Mouse (Mus musculus) thymus, adult 2 months (tissue): ENCODE results near the gene Hmga2. TPM values are rescaled to one million over a fixed set of nuclear protein-coding genes. Genes with fewer than 3 reads are reported as not detected.
"Not testable (repeated sequence)": the region's sequence is repeated elsewhere in the genome, so short reads cannot be mapped to it uniquely, and the experiment has no call there.

Experiments
- DNase-seq: peaks from one replicate; pipeline ENCODE4 v3.0.0; 2021
- H3K27ac ChIP-seq: fragments of 200-500 bp; 2 replicates; pipeline ENCODE4 v1.5.1; 2012; ENCODE audit warnings: low read length, control low read depth; ENCODE audit not compliant: control insufficient read depth, insufficient read depth
- H3K27me3 ChIP-seq: fragments of 200-500 bp; 2 replicates; pipeline ENCODE4 v1.6.1; 2012; ENCODE audit warnings: mild to moderate bottlenecking, low read length, moderate library complexity, mixed read lengths; ENCODE audit not compliant: control insufficient read depth, insufficient read depth
- H3K36me3 ChIP-seq: fragments of 200-500 bp; 2 replicates; pipeline ENCODE4 v1.6.1; 2012; ENCODE audit warnings: mild to moderate bottlenecking, low read length, moderate library complexity; ENCODE audit not compliant: control insufficient read depth, insufficient read depth
- H3K4me1 ChIP-seq: fragments of 200-500 bp; replicated peaks from 2 replicates; pipeline ENCODE4 v1.6.1; 2012; ENCODE audit warnings: low read length; ENCODE audit not compliant: control insufficient read depth, insufficient read depth
- H3K4me3 ChIP-seq: fragments of 200-500 bp; 2 replicates; pipeline ENCODE4 v1.5.1; 2012; ENCODE audit warnings: mild to moderate bottlenecking, low read length, control low read depth, moderate library complexity; ENCODE audit not compliant: control insufficient read depth, insufficient read depth
- CTCF ChIP-seq: fragments of 200-500 bp; IDR thresholded peaks from 2 replicates; pipeline ENCODE4 v1.5.1; 2012; ENCODE audit warnings: mild to moderate bottlenecking, control low read depth, low read length, moderate library complexity, borderline replicate concordance; ENCODE audit not compliant: control insufficient read depth, poor library complexity, insufficient read depth; ENCODE audit errors: extremely low read depth
- POLR2A ChIP-seq: fragments of 200-500 bp; IDR thresholded peaks from 2 replicates; pipeline ENCODE4 v1.6.1; 2012; ENCODE audit warnings: mild to moderate bottlenecking, low read length, control low read depth, moderate library complexity; ENCODE audit not compliant: control insufficient read depth, poor library complexity, insufficient read depth; ENCODE audit errors: extremely low read depth
- whole genome bisulfite sequencing: fragments of 180-500 bp; shearing (Covaris S2); methylation state at CpG from one replicate; pipeline ENCODE4 v1.1.7; 2018; 5-methylcytosine and 5-hydroxymethylcytosine counted together
- polyA plus RNA-seq: library from polyadenylated mRNA; depleted of rRNA; stranded (reverse); fragments of >200 nt; gene quantifications from 2 replicates; pipeline ENCODE4 v1.2.3, GENCODE M21; 2012

The Hmga2 gene
- polyA plus RNA-seq, 1 experiment: 0.05 TPM

- no peaks in the 10 kb centered on the region for H3K36me3 ChIP-seq
- no peaks in the 10 kb centered on the region for H3K4me1 ChIP-seq
- TF ChIP-seq CTCF: no peak
- TF ChIP-seq POLR2A: no peak
- no peaks in the 10 kb centered on the region for H3K27me3 ChIP-seq
- 90% methylated on average over 7 of the region's 7 CpGs for WGBS
- H3K27ac ChIP-seq: no peak overlapping the region
- no peak for DNase-seq
- no peak overlapping the region for H3K4me3 ChIP-seq
Observed at GRCm38 (mm10) chr10:120384040-120384439, 92.2 kb downstream of the Hmga2 start.

GRCm38 (mm10) chr10:120377795-120378194 is 98.5 kb downstream of the Hmga2 start:
- DNase-seq: no peak
- Histone ChIP-seq H3K4me1 (0 out of 2 replicates have a peak, but pooled peaks cover 5% of the 10 kb centered on the region), H3K4me3 (no peak overlapping the region), H3K36me3 (no peaks in the 10 kb centered on the region), H3K27ac (no peak overlapping the region), H3K27me3 (no peaks in the 10 kb centered on the region)
- 19% methylated on average over 3 of the region's 3 CpGs for WGBS
- TF ChIP-seq POLR2A (no peak), CTCF (no peak)

- 8% methylated on average over 19 of the region's 19 CpGs for WGBS
- 0 out of 2 replicates have a peak, but pooled peaks cover 5% of the 10 kb centered on the region for H3K4me1 ChIP-seq
- DNase-seq: no peak
- no peak overlapping the region for H3K27ac ChIP-seq
- H3K27me3 ChIP-seq: no peaks in the 10 kb centered on the region
- H3K4me3 ChIP-seq: no peak overlapping the region
- H3K36me3 ChIP-seq: no peaks in the 10 kb centered on the region
- TF ChIP-seq POLR2A (no peak), CTCF (no peak)
Observed at GRCm38 (mm10) chr10:120377327-120377752, 98.9 kb downstream of the Hmga2 start.

GRCm38 (mm10) chr10:120375438-120375837 is 100.8 kb downstream of the Hmga2 start:
- WGBS: 95% methylated on average over 14 of the region's 14 CpGs
- Histone ChIP-seq H3K4me3 (no peak overlapping the region), H3K4me1 (0 out of 2 replicates have a peak, but pooled peaks cover 5% of the 10 kb centered on the region), H3K27ac (no peak overlapping the region), H3K27me3 (no peaks in the 10 kb centered on the region), H3K36me3 (no peaks in the 10 kb centered on the region)
- no peak for TF ChIP-seq CTCF
- no peak for TF ChIP-seq POLR2A
- no peak for DNase-seq

GRCm38 (mm10) chr10:120371215-120371614 is 105.1 kb downstream of the Hmga2 start:
- Histone ChIP-seq H3K4me1 (no peaks in the 10 kb centered on the region), H3K36me3 (no peaks in the 10 kb centered on the region), H3K4me3 (no peak overlapping the region), H3K27me3 (no peaks in the 10 kb centered on the region), H3K27ac (no peak overlapping the region)
- WGBS: 92% methylated on average over 10 of the region's 10 CpGs
- DNase-seq: no peak
- TF ChIP-seq CTCF (no peak), POLR2A (no peak)

GRCm38 (mm10) chr10:120369187-120369805 is 107.0 kb downstream of the Hmga2 start:
- 96% methylated on average over 21 of the region's 21 CpGs for WGBS
- no peak for DNase-seq
- H3K4me3 ChIP-seq: no peak overlapping the region
- no peaks in the 10 kb centered on the region for H3K27me3 ChIP-seq
- no peaks in the 10 kb centered on the region for H3K36me3 ChIP-seq
- no peaks in the 10 kb centered on the region for H3K4me1 ChIP-seq
- TF ChIP-seq CTCF (no peak), POLR2A (no peak)
- H3K27ac ChIP-seq: no peak overlapping the region

GRCm38 (mm10) chr10:120366173-120366592 is 110.1 kb downstream of the Hmga2 start:
- not testable (repeated sequence) for DNase-seq, H3K4me1 ChIP-seq, H3K36me3 ChIP-seq, H3K27me3 ChIP-seq, H3K4me3 ChIP-seq, H3K27ac ChIP-seq
- WGBS: 98% methylated on average over 3 of the region's 3 CpGs
